Mouse (Mus musculus) neural tube, embryonic 13.5 days (tissue): ENCODE measurements at regions not wholly inside any gene's neighbourhood (a gene's known extent, or its start where the extent isn't known, plus 50 kb on each side); places are given as distances from the start of the nearest gene placed in this dataset.

Experiments used
- ATAC-seq: fragments of 200-750 bp; cut with Nextera tagmentation; 2 replicates; pipeline ENCODE4 v1.8.0; 2017; ENCODE audit warnings: low read depth, mild to moderate bottlenecking, moderate TSS enrichment, moderate library complexity
- H3K27ac ChIP-seq: fragments of 300-500 bp; sonication (generic); replicated peaks from 2 replicates; pipeline ENCODE4 v1.5.1; 2015; ENCODE audit warnings: moderate library complexity, mild to moderate bottlenecking, inconsistent platforms
- H3K27me3 ChIP-seq: fragments of 300-500 bp; sonication (generic); 2 replicates; pipeline ENCODE4 v1.6.1; 2015; ENCODE audit warnings: mild to moderate bottlenecking, inconsistent platforms
- H3K36me3 ChIP-seq: fragments of 300-500 bp; sonication (generic); 2 replicates; pipeline ENCODE4 v1.6.1; 2015; ENCODE audit warnings: mild to moderate bottlenecking, inconsistent platforms
- H3K4me1 ChIP-seq: fragments of 300-500 bp; sonication (generic); replicated peaks from 2 replicates; pipeline ENCODE4 v1.6.1; 2015; ENCODE audit warnings: inconsistent platforms
- H3K4me2 ChIP-seq: fragments of 300-500 bp; sonication (generic); 2 replicates; pipeline ENCODE4 v1.6.1; 2015; ENCODE audit warnings: inconsistent platforms, mild to moderate bottlenecking, moderate library complexity
- H3K4me3 ChIP-seq: fragments of 300-500 bp; sonication (generic); 2 replicates; pipeline ENCODE4 v1.5.1; 2015; ENCODE audit warnings: mild to moderate bottlenecking, inconsistent platforms
- H3K9ac ChIP-seq: fragments of 300-500 bp; sonication (generic); 2 replicates; pipeline ENCODE4 v1.6.1; 2015; ENCODE audit warnings: moderate library complexity, mild to moderate bottlenecking, inconsistent platforms
- H3K9me3 ChIP-seq: fragments of 300-500 bp; sonication (generic); 2 replicates; pipeline ENCODE4 v1.6.1; 2016; ENCODE audit warnings: inconsistent platforms
- WGBS: fragments of 180-500 bp; shearing (Covaris S2); methylation state at CpG from one replicate; pipeline ENCODE4 v1.1.7; 2015; 5-methylcytosine and 5-hydroxymethylcytosine counted together

DNA sequence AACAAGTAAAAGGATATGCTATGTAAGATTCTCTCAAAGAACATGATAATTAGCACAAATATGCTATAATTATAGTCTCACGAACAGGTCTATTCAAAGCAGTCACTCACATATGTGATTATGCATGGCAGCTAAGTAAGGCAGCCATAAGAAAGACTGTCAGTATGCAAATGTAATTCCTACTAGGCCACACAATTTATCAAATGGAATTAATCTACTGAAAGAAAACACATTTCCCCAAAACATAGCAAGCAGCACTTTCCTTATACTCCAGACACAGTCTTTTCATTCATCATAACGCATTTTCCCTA is 1242.3 kb downstream of the Zfp704 start:
- H3K36me3 ChIP-seq, result no peaks in the 10 kb centered on the region
- no peak overlapping the region for H3K4me2 ChIP-seq
- 81% methylated on average over 2 of the region's 2 CpGs for WGBS
- no peaks in the 10 kb centered on the region for H3K4me1 ChIP-seq
- H3K27me3 ChIP-seq, result no peaks in the 10 kb centered on the region
- no peak overlapping the region for H3K27ac ChIP-seq
- no peak overlapping the region for H3K4me3 ChIP-seq
- no peak for ATAC-seq
- no peaks in the 10 kb centered on the region for H3K9me3 ChIP-seq
- H3K9ac ChIP-seq, result no peak overlapping the region

- no peaks in the 10 kb centered on the region for H3K9me3 ChIP-seq
- H3K27me3 ChIP-seq, result no peaks in the 10 kb centered on the region
- no peak overlapping the region for H3K4me2 ChIP-seq
- 67% methylated on average over 3 of the region's 3 CpGs for WGBS
- ATAC-seq, result 0 out of 2 replicates have a peak, but pooled peaks have one; percentile 56
- H3K4me3 ChIP-seq, result no peak overlapping the region
- H3K9ac ChIP-seq, result no peak overlapping the region
- no peaks in the 10 kb centered on the region for H3K4me1 ChIP-seq
- no peaks in the 10 kb centered on the region for H3K36me3 ChIP-seq
- no peak overlapping the region for H3K27ac ChIP-seq
These were observed 1242.8 kb downstream of the Zfp704 start for GRCm38 (mm10) chr3:8366907-8367658.
